Mouse (Mus musculus) brain, embryonic 14.5 days (tissue): ENCODE data around the gene Metrnl.

Experiments used
- CTCF ChIP-seq: fragments of 200-500 bp; IDR thresholded peaks from 2 replicates; pipeline ENCODE4 v1.5.1; 2012; ENCODE audit warnings: inconsistent platforms, mild to moderate bottlenecking, moderate library complexity, borderline replicate concordance; ENCODE audit not compliant: insufficient read depth, insufficient read length; ENCODE audit errors: extremely low read depth
- POLR2A ChIP-seq: fragments of 200-500 bp; IDR thresholded peaks from 2 replicates; pipeline ENCODE4 v1.6.1; 2012; ENCODE audit warnings: mild to moderate bottlenecking, inconsistent platforms, borderline replicate concordance; ENCODE audit not compliant: poor library complexity, insufficient read depth, insufficient read length, severe bottlenecking; ENCODE audit errors: extremely low read depth

DNA sequence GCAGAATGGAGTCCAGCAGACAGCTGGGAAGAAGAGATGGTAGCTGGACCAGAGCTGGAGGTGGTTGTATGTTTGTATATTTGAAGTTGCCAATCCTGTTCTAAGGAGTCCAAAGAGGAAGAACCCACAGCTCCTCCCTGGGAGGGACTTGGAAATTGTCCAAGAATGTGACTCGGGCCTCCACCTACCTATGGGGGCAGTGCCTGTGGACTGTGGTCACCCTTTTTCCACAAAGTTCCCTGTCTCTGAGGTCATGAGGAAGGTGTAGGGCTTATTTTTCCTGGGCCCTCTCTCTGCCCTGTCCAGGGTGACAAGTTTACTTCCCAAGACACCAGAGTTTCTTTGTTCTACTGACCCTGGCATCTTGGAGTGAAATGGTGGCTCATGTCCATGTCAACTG lies 39.6 kb downstream of the Metrnl start:
- TF ChIP-seq POLR2A (no peak), CTCF (no peak)
